Mouse (Mus musculus): ENCODE measurements around the gene 4933402N22Rik.
"Not testable (repeated sequence)": the region's sequence is repeated elsewhere in the genome, so short reads cannot be mapped to it uniquely, and the experiment has no call there.

Gene 4933402N22Rik

DNA sequence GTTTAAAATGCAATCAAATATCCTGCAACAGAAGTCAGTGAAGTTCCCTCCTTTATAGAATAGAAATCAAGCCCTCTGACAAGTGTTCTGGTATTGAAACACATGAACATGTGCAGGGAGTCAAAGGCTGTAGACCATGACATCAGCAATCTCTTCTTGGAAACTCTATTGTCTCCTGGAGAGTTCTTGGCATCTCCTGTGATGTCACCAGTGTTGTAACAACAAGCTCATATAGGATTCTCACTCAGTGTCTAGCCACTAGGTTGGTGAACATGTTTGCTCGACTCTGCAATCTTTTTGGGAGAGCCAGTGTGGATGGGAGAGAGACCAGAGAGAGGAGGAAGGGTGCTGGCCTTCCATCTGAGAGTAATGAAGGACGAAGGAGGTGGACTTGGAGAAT lies at the start of gene 4933402N22Rik:
Gene 4933402N22Rik (plus strand): TSS at position 301 of the 400 bp plus-strand sequence.
- not testable (repeated sequence) for DNase-seq (ENCODE audit: low read depth, low spot score)

DNA sequence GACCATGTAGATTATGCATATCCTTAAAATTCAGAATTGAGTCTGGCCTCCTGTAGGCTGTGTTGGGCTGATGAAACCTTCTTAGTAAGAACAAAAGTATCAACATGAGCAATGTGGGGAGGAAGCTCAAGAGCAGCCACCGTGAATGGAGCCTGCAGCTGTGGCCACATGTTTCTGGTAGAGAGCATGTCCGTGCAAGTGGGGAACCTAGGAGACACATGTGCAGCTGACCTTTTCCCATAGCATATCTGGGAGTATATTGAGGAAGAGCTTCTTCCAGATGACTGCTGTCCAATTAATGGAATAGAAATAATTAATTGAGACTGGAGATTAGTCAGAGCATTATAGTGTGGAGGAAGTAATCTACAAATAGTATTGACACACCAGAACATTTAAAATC lies 5.9 kb downstream of the 4933402N22Rik start:
- not testable (repeated sequence) for DNase-seq (ENCODE audit: low read depth, low spot score)
